Mouse (Mus musculus): ENCODE data around the gene Ctdspl. TPM values are rescaled to one million over a fixed set of nuclear protein-coding genes. Genes with fewer than 3 reads are reported as not detected.
A peak's percentile ranks its signal among the peaks of the same experiment; 100 is the strongest.

Gene Ctdspl
- polyA plus RNA-seq, 1 experiment from 2014 or later: 17.6 TPM

DNA sequence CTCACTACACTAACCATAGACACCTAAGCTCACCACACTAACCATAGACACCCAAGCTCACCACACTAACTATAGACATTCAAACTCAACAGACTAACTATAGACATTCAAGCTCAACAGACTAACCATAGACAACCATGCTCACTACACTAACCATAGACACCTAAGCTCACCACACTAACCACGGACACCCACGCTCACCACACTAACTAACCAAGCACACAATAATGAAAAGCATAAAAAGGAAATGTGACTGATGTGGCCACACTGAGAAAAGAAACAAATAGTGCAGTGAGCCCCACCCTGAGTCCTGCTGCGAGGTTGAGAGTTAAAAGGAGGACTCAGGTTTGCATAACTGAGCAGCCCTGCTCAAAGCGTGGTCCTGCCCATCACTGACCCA, 129.1 kb downstream of the Ctdspl start:
- H3K4me3 ChIP-seq (replicated peaks; ENCODE audit: low read length): no peak overlapping the region
- no peaks in the 10 kb centered on the region for H3K9me3 ChIP-seq (replicated peaks; ENCODE audit: control insufficient read depth, low read length)
- H3K4me1 ChIP-seq (ENCODE audit: control insufficient read depth, insufficient read depth, low read length): peaks cover 25% of the 10 kb centered on the region
- ATAC-seq (ENCODE audit: insufficient read depth, low FRiP score): no peak
- H3K27me3 ChIP-seq (ENCODE audit: control insufficient read depth, insufficient read depth, low read length): no peaks in the 10 kb centered on the region
- no peak overlapping the region for H3K9ac ChIP-seq (ENCODE audit: low read length)
- no peak overlapping the region for H3K27ac ChIP-seq (ENCODE audit: low read length)
- no peaks in the 10 kb centered on the region for H3K36me3 ChIP-seq (ENCODE audit: control insufficient read depth, insufficient read depth, low read length)
- no peak overlapping the region for H3K4me2 ChIP-seq (ENCODE audit: low read depth, low read length)
- WGBS: 70% methylated on average over 4 of the region's 4 CpGs

GRCm38 (mm10) chr9:119058245-119058644, 132.0 kb downstream of the Ctdspl start:
- H3K4me1 ChIP-seq (ENCODE audit: control insufficient read depth, insufficient read depth, low read length): peaks cover 11% of the 10 kb centered on the region; the same call in 1 of the 2 replicates
- H3K9ac ChIP-seq (ENCODE audit: low read length): no peak overlapping the region
- H3K9me3 ChIP-seq (replicated peaks; ENCODE audit: control insufficient read depth, low read length): no peaks in the 10 kb centered on the region
- WGBS: 83% methylated on average over 7 of the region's 7 CpGs
- ATAC-seq (ENCODE audit: insufficient read depth, low FRiP score): no peak
- H3K36me3 ChIP-seq (ENCODE audit: control insufficient read depth, insufficient read depth, low read length): no peaks in the 10 kb centered on the region
- H3K27me3 ChIP-seq (ENCODE audit: control insufficient read depth, insufficient read depth, low read length): no peaks in the 10 kb centered on the region
- no peak overlapping the region for H3K4me2 ChIP-seq (ENCODE audit: low read depth, low read length)
- no peak overlapping the region for H3K4me3 ChIP-seq (replicated peaks; ENCODE audit: low read length)
- no peak overlapping the region for H3K27ac ChIP-seq (ENCODE audit: low read length)

- H3K4me3 ChIP-seq (replicated peaks; ENCODE audit: low read length): no peak overlapping the region
- H3K27ac ChIP-seq (ENCODE audit: low read length): no peak overlapping the region
- no peak overlapping the region for H3K4me2 ChIP-seq (ENCODE audit: low read depth, low read length)
- H3K9me3 ChIP-seq (replicated peaks; ENCODE audit: control insufficient read depth, low read length): no peaks in the 10 kb centered on the region
- no peak overlapping the region for H3K9ac ChIP-seq (ENCODE audit: low read length)
- no peaks in the 10 kb centered on the region for H3K27me3 ChIP-seq (ENCODE audit: control insufficient read depth, insufficient read depth, low read length)
- H3K36me3 ChIP-seq (ENCODE audit: control insufficient read depth, insufficient read depth, low read length): no peaks in the 10 kb centered on the region
- no peak for ATAC-seq (ENCODE audit: insufficient read depth, low FRiP score)
- H3K4me1 ChIP-seq (ENCODE audit: control insufficient read depth, insufficient read depth, low read length): no peaks in the 10 kb centered on the region
- WGBS: 86% methylated on average over 10 of the region's 10 CpGs
These were observed 134.4 kb downstream of the Ctdspl start for GRCm38 (mm10) chr9:119060701-119061100.

DNA sequence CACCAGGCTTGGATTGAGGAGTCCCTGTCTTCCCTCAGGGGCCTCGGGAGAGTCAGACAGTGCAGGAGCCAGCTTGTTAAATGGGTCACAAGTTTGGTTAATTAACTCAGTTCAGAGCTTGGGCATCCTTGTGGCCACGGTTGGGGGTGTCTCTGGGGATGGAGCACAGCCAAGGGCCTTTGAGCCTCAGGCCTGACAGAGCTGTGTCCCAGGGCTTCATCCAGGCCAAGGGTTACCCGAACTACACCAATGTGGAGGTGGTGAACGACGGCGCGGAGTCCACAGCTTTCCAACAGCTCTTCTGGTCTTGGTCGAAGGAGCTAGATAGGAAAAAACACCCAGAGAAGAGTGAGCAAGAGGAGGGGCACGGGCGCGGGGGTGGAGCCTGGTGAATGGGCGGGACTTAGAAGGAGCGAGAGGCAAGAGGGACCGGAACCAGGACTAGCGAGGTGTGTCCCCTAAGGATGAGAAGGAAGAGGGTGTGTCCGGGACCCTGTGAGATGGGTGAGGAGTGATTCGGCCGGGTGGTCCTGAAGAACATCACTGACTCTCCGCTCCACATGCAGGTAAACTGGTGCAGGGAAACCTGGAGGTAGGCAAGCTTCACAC, 136.9 kb downstream of the Ctdspl start:
- Histone ChIP-seq H3K4me3 (replicated peaks; ENCODE audit: low read length) (no peak overlapping the region; the same call in 1 of the 2 replicates), H3K36me3 (ENCODE audit: control insufficient read depth, insufficient read depth, low read length) (no peaks in the 10 kb centered on the region), H3K4me1 (ENCODE audit: control insufficient read depth, insufficient read depth, low read length) (no peaks in the 10 kb centered on the region; the same call in 1 of the 2 replicates), H3K9ac (ENCODE audit: low read length) (no peak overlapping the region), H3K27me3 (ENCODE audit: control insufficient read depth, insufficient read depth, low read length) (no peaks in the 10 kb centered on the region), H3K9me3 (replicated peaks; ENCODE audit: control insufficient read depth, low read length) (no peaks in the 10 kb centered on the region), H3K27ac (ENCODE audit: low read length) (no peak overlapping the region), H3K4me2 (ENCODE audit: low read depth, low read length) (no peak overlapping the region)
- 35% methylated on average over 19 of the region's 19 CpGs for WGBS
- no peak for ATAC-seq (ENCODE audit: insufficient read depth, low FRiP score)

- no peak for ATAC-seq (ENCODE audit: insufficient read depth, low FRiP score)
- Histone ChIP-seq H3K4me2 (ENCODE audit: low read depth, low read length) (no peak overlapping the region), H3K4me3 (replicated peaks; ENCODE audit: low read length) (no peak overlapping the region), H3K36me3 (ENCODE audit: control insufficient read depth, insufficient read depth, low read length) (no peaks in the 10 kb centered on the region), H3K4me1 (ENCODE audit: control insufficient read depth, insufficient read depth, low read length) (no peaks in the 10 kb centered on the region; the same call in 1 of the 2 replicates), H3K27ac (ENCODE audit: low read length) (no peak overlapping the region), H3K27me3 (ENCODE audit: control insufficient read depth, insufficient read depth, low read length) (no peaks in the 10 kb centered on the region), H3K9ac (ENCODE audit: low read length) (0 out of 2 replicates have a peak overlapping the region, but pooled peaks have one; percentile 8), H3K9me3 (replicated peaks; ENCODE audit: control insufficient read depth, low read length) (no peaks in the 10 kb centered on the region)
- 64% methylated on average over 4 of the region's 4 CpGs for WGBS
These were observed 138.0 kb downstream of the Ctdspl start for GRCm38 (mm10) chr9:119064296-119064695.

GRCm38 (mm10) chr9:119067601-119068000, 141.3 kb downstream of the Ctdspl start:
- Histone ChIP-seq H3K4me2 (ENCODE audit: low read depth, low read length) (no peak overlapping the region), H3K4me3 (replicated peaks; ENCODE audit: low read length) (no peak overlapping the region), H3K4me1 (ENCODE audit: control insufficient read depth, insufficient read depth, low read length) (no peaks in the 10 kb centered on the region; the same call in 1 of the 2 replicates), H3K27ac (ENCODE audit: low read length) (no peak overlapping the region), H3K36me3 (ENCODE audit: control insufficient read depth, insufficient read depth, low read length) (peaks cover 4% of the 10 kb centered on the region; the same call in 1 of the 2 replicates), H3K9ac (ENCODE audit: low read length) (no peak overlapping the region), H3K27me3 (ENCODE audit: control insufficient read depth, insufficient read depth, low read length) (no peaks in the 10 kb centered on the region), H3K9me3 (replicated peaks; ENCODE audit: control insufficient read depth, low read length) (no peaks in the 10 kb centered on the region)
- ATAC-seq (ENCODE audit: insufficient read depth, low FRiP score): peak; percentile 11; the same call in 1 of the 2 replicates
- WGBS: 4% methylated on average over 6 of the region's 6 CpGs

GRCm38 (mm10) chr9:119068266-119068665, 142.0 kb downstream of the Ctdspl start:
- H3K27me3 ChIP-seq (ENCODE audit: control insufficient read depth, insufficient read depth, low read length): no peaks in the 10 kb centered on the region
- peak; percentile 19; the same call in 1 of the 2 replicates for ATAC-seq (ENCODE audit: insufficient read depth, low FRiP score)
- 78% methylated on average over 11 of the region's 11 CpGs for WGBS
- no peak overlapping the region for H3K4me3 ChIP-seq (replicated peaks; ENCODE audit: low read length)
- no peak overlapping the region for H3K27ac ChIP-seq (ENCODE audit: low read length)
- peaks cover 4% of the 10 kb centered on the region; the same call in 1 of the 2 replicates for H3K36me3 ChIP-seq (ENCODE audit: control insufficient read depth, insufficient read depth, low read length)
- H3K9me3 ChIP-seq (replicated peaks; ENCODE audit: control insufficient read depth, low read length): no peaks in the 10 kb centered on the region
- no peak overlapping the region for H3K9ac ChIP-seq (ENCODE audit: low read length)
- H3K4me1 ChIP-seq (ENCODE audit: control insufficient read depth, insufficient read depth, low read length): peaks cover under 1% of the 10 kb centered on the region
- H3K4me2 ChIP-seq (ENCODE audit: low read depth, low read length): no peak overlapping the region

DNA sequence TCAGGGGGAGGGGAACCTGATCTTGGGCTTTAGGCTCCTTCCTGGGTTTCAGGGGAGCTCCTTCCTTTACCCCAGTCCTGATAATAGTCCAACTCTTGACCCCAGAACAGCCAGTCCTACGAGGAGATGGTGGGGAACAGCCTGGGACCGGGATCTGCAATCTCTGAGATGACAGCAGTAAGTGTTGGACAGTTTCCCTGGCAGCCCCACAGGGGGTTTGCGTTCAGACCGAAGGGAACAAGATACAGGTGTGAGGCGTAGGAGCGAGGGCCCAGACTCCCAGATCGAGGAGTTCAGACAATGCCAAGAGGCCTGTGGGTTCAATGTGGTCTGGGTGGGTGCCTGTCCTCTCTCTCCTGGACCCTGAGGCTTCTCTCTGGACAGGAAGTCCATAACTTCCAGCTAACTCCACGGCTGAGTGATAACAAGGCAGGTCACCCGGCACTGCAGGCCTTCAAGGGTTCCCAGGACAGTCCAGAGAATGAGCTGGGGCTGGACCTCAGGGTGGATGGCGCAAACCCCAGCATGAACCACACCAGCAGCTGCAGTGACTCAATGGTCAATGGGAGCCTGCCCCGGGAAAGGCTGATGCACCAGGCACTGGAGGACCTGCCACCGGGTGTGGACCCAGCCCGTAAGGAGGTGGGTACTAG, 144.0 kb downstream of the Ctdspl start:
- Histone ChIP-seq H3K9me3 (replicated peaks; ENCODE audit: control insufficient read depth, low read length) (no peaks in the 10 kb centered on the region), H3K4me3 (replicated peaks; ENCODE audit: low read length) (no peak overlapping the region), H3K4me1 (ENCODE audit: control insufficient read depth, insufficient read depth, low read length) (peaks cover 5% of the 10 kb centered on the region), H3K36me3 (ENCODE audit: control insufficient read depth, insufficient read depth, low read length) (peaks cover 9% of the 10 kb centered on the region), H3K4me2 (ENCODE audit: low read depth, low read length) (no peak overlapping the region), H3K27ac (ENCODE audit: low read length) (no peak overlapping the region), H3K9ac (ENCODE audit: low read length) (no peak overlapping the region), H3K27me3 (ENCODE audit: control insufficient read depth, insufficient read depth, low read length) (no peaks in the 10 kb centered on the region)
- ATAC-seq (ENCODE audit: insufficient read depth, low FRiP score): no peak
- 78% methylated on average over 13 of the region's 13 CpGs for WGBS

- Histone ChIP-seq H3K4me1 (ENCODE audit: control insufficient read depth, insufficient read depth, low read length) (peaks cover 5% of the 10 kb centered on the region), H3K9me3 (replicated peaks; ENCODE audit: control insufficient read depth, low read length) (no peaks in the 10 kb centered on the region), H3K27ac (ENCODE audit: low read length) (no peak overlapping the region), H3K4me2 (ENCODE audit: low read depth, low read length) (no peak overlapping the region), H3K27me3 (ENCODE audit: control insufficient read depth, insufficient read depth, low read length) (no peaks in the 10 kb centered on the region), H3K36me3 (ENCODE audit: control insufficient read depth, insufficient read depth, low read length) (peaks cover 10% of the 10 kb centered on the region), H3K4me3 (replicated peaks; ENCODE audit: low read length) (no peak overlapping the region), H3K9ac (ENCODE audit: low read length) (no peak overlapping the region)
- 74% methylated on average over 9 of the region's 9 CpGs for WGBS
- ATAC-seq (ENCODE audit: insufficient read depth, low FRiP score): no peak
These were observed 145.5 kb downstream of the Ctdspl start for GRCm38 (mm10) chr9:119071786-119072185.

All from stomach, embryonic 16.5 days (tissue).